Mouse (Mus musculus): ENCODE results near the gene Magi3. TPM values are rescaled to one million over a fixed set of nuclear protein-coding genes. Genes with fewer than 3 reads are reported as not detected.

Gene Magi3
- polyA plus RNA-seq, 1 experiment from 2014 or later = 7.4 TPM

DNA sequence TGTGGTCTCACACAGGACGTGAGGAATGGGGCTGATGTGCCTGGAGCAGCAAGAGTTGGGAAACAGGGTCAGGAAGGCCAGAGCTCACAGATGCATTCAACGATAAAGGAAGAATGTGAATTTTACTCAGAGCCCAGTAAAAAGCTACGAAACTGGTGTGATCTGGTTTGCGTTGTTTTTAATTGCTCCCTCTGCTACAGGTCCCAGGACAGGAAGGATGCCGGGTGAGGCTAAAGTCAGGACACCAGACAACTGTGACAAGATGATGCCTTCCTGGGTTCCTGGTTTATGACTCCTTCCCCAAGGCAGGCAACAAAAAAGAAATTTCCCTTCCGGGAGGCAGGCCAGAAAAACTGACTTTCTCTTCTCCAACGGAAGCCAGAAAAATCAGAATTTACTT, 6.6 kb upstream of the Magi3 start:
- 73% methylated on average over 7 of the region's 7 CpGs for WGBS
- no peak for ATAC-seq (ENCODE audit: low FRiP score)

GRCm38 (mm10) chr3:104221156-104221555, 982 bp upstream of the Magi3 start:
- WGBS = 13% methylated on average over 11 of the region's 11 CpGs
- Histone ChIP-seq H3K4me2 (replicated peaks; ENCODE audit: low read depth, low read length) (peak overlapping the region; percentile 63), H3K4me1 (replicated peaks; ENCODE audit: control insufficient read depth, insufficient read depth, low read length) (no peaks in the 10 kb centered on the region), H3K9ac (ENCODE audit: low read depth, low read length) (peak overlapping the region; percentile 31; the same call in 1 of the 2 replicates), H3K4me3 (ENCODE audit: low read depth, low read length) (peak overlapping the region; percentile 83), H3K9me3 (ENCODE audit: control insufficient read depth, low read length) (no peaks in the 10 kb centered on the region), H3K27me3 (ENCODE audit: control insufficient read depth, insufficient read depth, low read length) (no peaks in the 10 kb centered on the region), H3K27ac (ENCODE audit: low read depth, low read length) (no peak overlapping the region), H3K36me3 (ENCODE audit: control insufficient read depth, insufficient read depth, low read length) (no peaks in the 10 kb centered on the region)
- ATAC-seq (ENCODE audit: low FRiP score) = no peak
- no peak for DNase-seq (ENCODE audit: low spot score)

More for the DNA sequence above, 6.6 kb upstream of the Magi3 start:
- Histone ChIP-seq H3K4me3 (ENCODE audit: low read depth, low read length) (no peak overlapping the region), H3K27ac (ENCODE audit: low read depth, low read length) (no peak overlapping the region), H3K4me1 (replicated peaks; ENCODE audit: control insufficient read depth, insufficient read depth, low read length) (no peaks in the 10 kb centered on the region), H3K27me3 (ENCODE audit: control insufficient read depth, insufficient read depth, low read length) (no peaks in the 10 kb centered on the region), H3K9me3 (ENCODE audit: control insufficient read depth, low read length) (no peaks in the 10 kb centered on the region), H3K36me3 (ENCODE audit: control insufficient read depth, insufficient read depth, low read length) (no peaks in the 10 kb centered on the region), H3K4me2 (replicated peaks; ENCODE audit: low read depth, low read length) (no peak overlapping the region), H3K9ac (ENCODE audit: low read depth, low read length) (no peak overlapping the region)
- no peak for DNase-seq (ENCODE audit: low spot score)

DNA sequence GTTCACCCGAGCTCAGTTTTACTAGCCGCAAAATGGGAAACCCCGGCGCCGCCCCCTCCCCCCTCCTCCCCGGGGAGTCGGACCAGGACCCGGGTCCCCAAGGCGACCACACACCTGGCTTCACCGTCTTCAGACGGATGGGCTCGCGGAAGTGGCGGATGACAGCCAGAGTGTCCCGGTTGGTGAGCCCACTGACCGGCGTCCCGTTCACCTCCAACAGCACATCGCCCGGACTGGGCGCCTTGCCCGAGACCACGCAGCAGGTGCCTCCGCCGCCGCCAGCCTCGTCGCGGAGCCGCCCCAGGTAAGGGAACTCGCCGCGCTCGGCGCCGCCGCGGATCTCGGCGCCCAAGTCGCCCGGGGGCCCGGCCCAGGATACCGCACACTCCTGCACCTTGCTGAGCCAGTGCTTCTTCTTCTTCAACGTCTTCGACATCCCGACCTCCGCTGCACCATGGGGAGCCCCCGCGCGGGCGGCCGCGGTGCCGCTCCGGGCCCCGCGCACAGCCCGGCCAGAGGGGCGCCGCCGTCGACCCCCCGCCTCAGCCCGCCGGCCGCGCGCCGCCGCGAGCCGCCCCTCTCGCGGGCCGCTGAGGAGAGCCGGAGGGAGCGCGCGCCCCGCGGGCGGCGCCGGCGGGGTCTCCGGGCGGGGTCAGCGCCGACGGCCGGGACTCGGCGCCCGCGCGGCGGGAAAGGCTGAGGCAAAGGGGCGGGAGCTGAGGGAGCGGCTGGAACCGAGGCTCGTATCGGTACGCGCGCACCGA, 461 bp downstream of the Magi3 start:
- no peaks in the 10 kb centered on the region for H3K27me3 ChIP-seq (ENCODE audit: control insufficient read depth, insufficient read depth, low read length)
- H3K4me3 ChIP-seq (ENCODE audit: low read depth, low read length) = peak overlapping the region; percentile 83
- WGBS = under 1% methylated on average over 72 of the region's 107 CpGs
- H3K4me1 ChIP-seq (replicated peaks; ENCODE audit: control insufficient read depth, insufficient read depth, low read length) = no peaks in the 10 kb centered on the region
- peak overlapping the region; percentile 79 for H3K4me2 ChIP-seq (replicated peaks; ENCODE audit: low read depth, low read length)
- peak overlapping the region; percentile 82 for H3K9ac ChIP-seq (ENCODE audit: low read depth, low read length)
- no peaks in the 10 kb centered on the region for H3K9me3 ChIP-seq (ENCODE audit: control insufficient read depth, low read length)
- peak overlapping the region; percentile 94 for H3K27ac ChIP-seq (ENCODE audit: low read depth, low read length)
- H3K36me3 ChIP-seq (ENCODE audit: control insufficient read depth, insufficient read depth, low read length) = no peaks in the 10 kb centered on the region
- ATAC-seq (ENCODE audit: low FRiP score) (peak; percentile 71), DNase-seq (ENCODE audit: low spot score) (peak; percentile 63)

DNA sequence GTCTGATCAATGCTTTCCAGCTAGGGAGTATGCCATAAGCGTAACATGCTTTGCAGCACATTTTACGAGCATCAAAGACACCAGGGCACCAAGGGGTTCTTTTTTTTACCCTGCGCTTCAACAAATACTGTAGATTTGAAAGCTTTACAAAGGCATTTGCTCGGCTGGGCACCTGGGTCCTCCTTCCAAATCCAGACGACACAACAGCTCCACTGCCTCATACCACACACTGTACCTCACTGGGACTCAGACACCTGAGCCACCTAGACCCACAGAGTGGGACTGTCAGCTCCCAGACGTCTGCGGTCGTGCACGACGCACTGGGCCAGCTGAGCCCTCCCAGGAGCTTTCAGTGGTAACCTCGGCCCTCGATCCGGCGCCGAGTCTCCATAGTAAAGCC, 1.2 kb downstream of the Magi3 start:
- peak overlapping the region; percentile 83 for H3K4me3 ChIP-seq (ENCODE audit: low read depth, low read length)
- H3K9me3 ChIP-seq (ENCODE audit: control insufficient read depth, low read length) = no peaks in the 10 kb centered on the region
- H3K4me2 ChIP-seq (replicated peaks; ENCODE audit: low read depth, low read length) = peak overlapping the region; percentile 79
- DNase-seq (ENCODE audit: low spot score) = peak; percentile 65
- ATAC-seq (ENCODE audit: low FRiP score) = no peak
- H3K36me3 ChIP-seq (ENCODE audit: control insufficient read depth, insufficient read depth, low read length) = no peaks in the 10 kb centered on the region
- peak overlapping the region; percentile 82 for H3K9ac ChIP-seq (ENCODE audit: low read depth, low read length)
- 3% methylated on average over 15 of the region's 15 CpGs for WGBS
- H3K27me3 ChIP-seq (ENCODE audit: control insufficient read depth, insufficient read depth, low read length) = no peaks in the 10 kb centered on the region
- no peaks in the 10 kb centered on the region for H3K4me1 ChIP-seq (replicated peaks; ENCODE audit: control insufficient read depth, insufficient read depth, low read length)
- peak overlapping the region; percentile 94; the same call in 1 of the 2 replicates for H3K27ac ChIP-seq (ENCODE audit: low read depth, low read length)

DNA sequence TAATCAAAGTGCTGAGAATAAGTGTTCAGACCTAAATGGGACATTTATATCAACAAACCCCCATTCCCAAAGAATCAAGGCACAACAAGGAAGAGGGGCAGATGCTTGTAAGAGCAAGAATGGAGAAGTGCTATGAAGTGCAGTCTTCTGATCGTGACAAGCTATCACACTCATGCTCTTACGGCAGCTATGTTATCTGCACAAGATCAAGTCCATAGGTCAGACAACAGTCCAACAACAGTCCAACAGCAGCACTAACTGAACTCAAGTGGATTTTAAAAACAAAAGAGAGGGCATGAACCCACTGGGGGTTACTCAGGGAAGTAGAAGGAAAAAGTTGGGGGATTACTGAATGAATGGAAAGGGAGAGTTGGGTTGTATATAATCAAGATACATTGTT, 30.4 kb downstream of the Magi3 start:
- Histone ChIP-seq H3K4me2 (replicated peaks; ENCODE audit: low read depth, low read length) (no peak overlapping the region), H3K36me3 (ENCODE audit: control insufficient read depth, insufficient read depth, low read length) (no peaks in the 10 kb centered on the region), H3K4me3 (ENCODE audit: low read depth, low read length) (no peak overlapping the region), H3K27me3 (ENCODE audit: control insufficient read depth, insufficient read depth, low read length) (no peaks in the 10 kb centered on the region), H3K27ac (ENCODE audit: low read depth, low read length) (no peak overlapping the region), H3K4me1 (replicated peaks; ENCODE audit: control insufficient read depth, insufficient read depth, low read length) (no peaks in the 10 kb centered on the region), H3K9me3 (ENCODE audit: control insufficient read depth, low read length) (no peaks in the 10 kb centered on the region), H3K9ac (ENCODE audit: low read depth, low read length) (no peak overlapping the region)
- no peak for DNase-seq (ENCODE audit: low spot score)
- WGBS = 90% methylated on average over 2 of the region's 2 CpGs
- no peak for ATAC-seq (ENCODE audit: low FRiP score)

GRCm38 (mm10) chr3:104189234-104189633, 30.9 kb downstream of the Magi3 start:
- 97% methylated on average over 1 of the region's 1 CpGs for WGBS
- no peak for DNase-seq (ENCODE audit: low spot score)
- Histone ChIP-seq H3K27me3 (ENCODE audit: control insufficient read depth, insufficient read depth, low read length) (no peaks in the 10 kb centered on the region), H3K9ac (ENCODE audit: low read depth, low read length) (no peak overlapping the region), H3K9me3 (ENCODE audit: control insufficient read depth, low read length) (no peaks in the 10 kb centered on the region), H3K4me2 (replicated peaks; ENCODE audit: low read depth, low read length) (no peak overlapping the region), H3K27ac (ENCODE audit: low read depth, low read length) (no peak overlapping the region), H3K4me3 (ENCODE audit: low read depth, low read length) (no peak overlapping the region), H3K36me3 (ENCODE audit: control insufficient read depth, insufficient read depth, low read length) (no peaks in the 10 kb centered on the region), H3K4me1 (replicated peaks; ENCODE audit: control insufficient read depth, insufficient read depth, low read length) (no peaks in the 10 kb centered on the region)
- no peak for ATAC-seq (ENCODE audit: low FRiP score)

GRCm38 (mm10) chr3:104184270-104184669, 35.9 kb downstream of the Magi3 start:
- no peak overlapping the region for H3K4me3 ChIP-seq (ENCODE audit: low read depth, low read length)
- no peak overlapping the region for H3K27ac ChIP-seq (ENCODE audit: low read depth, low read length)
- no peak overlapping the region for H3K4me2 ChIP-seq (replicated peaks; ENCODE audit: low read depth, low read length)
- no peak for ATAC-seq (ENCODE audit: low FRiP score)
- H3K9me3 ChIP-seq (ENCODE audit: control insufficient read depth, low read length) = no peaks in the 10 kb centered on the region
- no peaks in the 10 kb centered on the region for H3K4me1 ChIP-seq (replicated peaks; ENCODE audit: control insufficient read depth, insufficient read depth, low read length)
- 85% methylated on average over 2 of the region's 2 CpGs for WGBS
- no peak for DNase-seq (ENCODE audit: low spot score)
- H3K9ac ChIP-seq (ENCODE audit: low read depth, low read length) = no peak overlapping the region
- H3K36me3 ChIP-seq (ENCODE audit: control insufficient read depth, insufficient read depth, low read length) = no peaks in the 10 kb centered on the region
- no peaks in the 10 kb centered on the region for H3K27me3 ChIP-seq (ENCODE audit: control insufficient read depth, insufficient read depth, low read length)

- DNase-seq (ENCODE audit: low spot score) (no peak), ATAC-seq (ENCODE audit: low FRiP score) (no peak)
- H3K9ac ChIP-seq (ENCODE audit: low read depth, low read length) = no peak overlapping the region
- H3K27me3 ChIP-seq (ENCODE audit: control insufficient read depth, insufficient read depth, low read length) = no peaks in the 10 kb centered on the region
- H3K4me2 ChIP-seq (replicated peaks; ENCODE audit: low read depth, low read length) = no peak overlapping the region
- 88% methylated on average over 2 of the region's 2 CpGs for WGBS
- no peak overlapping the region for H3K4me3 ChIP-seq (ENCODE audit: low read depth, low read length)
- no peaks in the 10 kb centered on the region for H3K4me1 ChIP-seq (replicated peaks; ENCODE audit: control insufficient read depth, insufficient read depth, low read length)
- no peaks in the 10 kb centered on the region for H3K36me3 ChIP-seq (ENCODE audit: control insufficient read depth, insufficient read depth, low read length)
- no peak overlapping the region for H3K27ac ChIP-seq (ENCODE audit: low read depth, low read length)
- H3K9me3 ChIP-seq (ENCODE audit: control insufficient read depth, low read length) = no peaks in the 10 kb centered on the region
Measured at GRCm38 (mm10) chr3:104183656-104184055, 36.5 kb downstream of the Magi3 start.

DNA sequence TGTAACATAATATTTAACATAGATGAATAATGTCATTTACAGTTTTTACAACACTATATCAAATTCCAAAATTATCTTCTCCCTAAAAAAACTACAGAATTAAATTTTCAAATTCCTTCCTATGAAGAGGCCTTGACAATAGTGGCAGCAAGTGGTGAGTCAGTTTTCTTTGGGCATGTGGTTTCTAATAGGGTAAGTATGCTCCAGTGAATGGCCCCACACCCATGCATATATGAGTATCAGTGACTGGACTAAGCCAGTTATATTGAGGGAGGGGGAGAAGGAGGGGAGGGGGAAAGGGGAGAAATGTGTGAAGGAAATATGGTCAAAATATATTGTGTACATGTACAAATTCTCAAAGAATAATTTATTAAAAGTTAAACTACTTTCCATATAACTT, 37.5 kb downstream of the Magi3 start:
- no peaks in the 10 kb centered on the region for H3K9me3 ChIP-seq (ENCODE audit: control insufficient read depth, low read length)
- H3K27ac ChIP-seq (ENCODE audit: low read depth, low read length) = no peak overlapping the region
- no peak overlapping the region for H3K9ac ChIP-seq (ENCODE audit: low read depth, low read length)
- DNase-seq (ENCODE audit: low spot score) = no peak
- no peaks in the 10 kb centered on the region for H3K4me1 ChIP-seq (replicated peaks; ENCODE audit: control insufficient read depth, insufficient read depth, low read length)
- no peaks in the 10 kb centered on the region for H3K36me3 ChIP-seq (ENCODE audit: control insufficient read depth, insufficient read depth, low read length)
- no peak for ATAC-seq (ENCODE audit: low FRiP score)
- H3K4me2 ChIP-seq (replicated peaks; ENCODE audit: low read depth, low read length) = no peak overlapping the region
- no peak overlapping the region for H3K4me3 ChIP-seq (ENCODE audit: low read depth, low read length)
- H3K27me3 ChIP-seq (ENCODE audit: control insufficient read depth, insufficient read depth, low read length) = no peaks in the 10 kb centered on the region
